Mouse (Mus musculus): Measurements from ENCODE around the gene Rasl10b. TPM values are rescaled to one million over a fixed set of nuclear protein-coding genes. Genes with fewer than 3 reads are reported as not detected.

Rasl10b gene
- total RNA-seq, 1 experiment from 2014 or later = not detected

- ATAC-seq (replicated peaks; ENCODE audit: low read depth, poor library complexity, severe bottlenecking) = no peak
Measured at GRCm38 (mm10) chr11:83457912-83458601, 49.1 kb downstream of the Rasl10b start.

- peak; percentile 34; the same call in 1 of the 2 replicates for ATAC-seq (replicated peaks; ENCODE audit: low read depth, poor library complexity, severe bottlenecking)
Measured at GRCm38 (mm10) chr11:83461462-83462027, 52.6 kb downstream of the Rasl10b start.

- ATAC-seq (replicated peaks; ENCODE audit: low read depth, poor library complexity, severe bottlenecking) = peak; percentile 48
Measured at GRCm38 (mm10) chr11:83462711-83463244, 53.8 kb downstream of the Rasl10b start, which contains the start of gene Mmp28. Gene Mmp28, minus strand, starts transcription at chr11:83463071.

GRCm38 (mm10) chr11:83465976-83466375 is 57.0 kb downstream of the Rasl10b start:
- no peak for ATAC-seq (replicated peaks; ENCODE audit: low read depth, poor library complexity, severe bottlenecking)

GRCm38 (mm10) chr11:83467120-83467652 is 58.2 kb downstream of the Rasl10b start:
- peak; percentile 36 for ATAC-seq (replicated peaks; ENCODE audit: low read depth, poor library complexity, severe bottlenecking)

GRCm38 (mm10) chr11:83468765-83469164 is 59.8 kb downstream of the Rasl10b start:
- no peak for ATAC-seq (replicated peaks; ENCODE audit: low read depth, poor library complexity, severe bottlenecking)

Other genes starting within 250 kb of the Rasl10b start
- gene Slfn4, start 234.0 kb upstream of the Rasl10b start, total RNA-seq (2017) = 1.7 and 2.4 TPM in 2 replicates
- 34.7 and 39.6 TPM in 2 replicates for gene Slfn3, start 217.8 kb upstream of the Rasl10b start, total RNA-seq (2017)
- gene Slfn14, start 122.4 kb upstream of the Rasl10b start, total RNA-seq (2017) = 0.05 TPM in 1 of 2 replicates, not detected in the other
- gene Ap2b1, start 110.1 kb upstream of the Rasl10b start, total RNA-seq (2017) = 51.7 and 80.9 TPM in 2 replicates
- 8.2 and 11.5 TPM in 2 replicates for gene Pex12, start 106.6 kb upstream of the Rasl10b start, total RNA-seq (2017)
- gene Gas2l2, start 20.3 kb downstream of the Rasl10b start, total RNA-seq (2017) = not detected in 2 replicates
- gene 1700020L24Rik, start 28.5 kb downstream of the Rasl10b start, total RNA-seq (2017) = 4.6 and 9.0 TPM in 2 replicates
- gene Mmp28, start 53.9 kb downstream of the Rasl10b start, total RNA-seq (2017) = 0.37 and 0.92 TPM in 2 replicates
- gene Taf15, start 63.9 kb downstream of the Rasl10b start, total RNA-seq (2017) = 41.6 and 73.3 TPM in 2 replicates
- gene Heatr9, start 113.0 kb downstream of the Rasl10b start, total RNA-seq (2017) = not detected in 2 replicates
- gene Ccl5, start 121.4 kb downstream of the Rasl10b start, total RNA-seq (2017) = 2.1 and 6.3 TPM in 2 replicates
- 81.3 and 91.6 TPM in 2 replicates for gene Ccl9, start 169.5 kb downstream of the Rasl10b start, total RNA-seq (2017)
- gene Ccl6, start 183.9 kb downstream of the Rasl10b start, total RNA-seq (2017) = 1.8 and 2.1 TPM in 2 replicates
- gene Rpl9-ps1, start 236.5 kb downstream of the Rasl10b start, total RNA-seq (2017) = 1.2 and 3.2 TPM in 2 replicates
- gene Ccl3, start 240.2 kb downstream of the Rasl10b start, total RNA-seq (2017) = 183 and 212 TPM in 2 replicates

Measured in common myeloid progenitor, adult 5-6 weeks (primary cell).